ENCODE assay signal across 17 mouse cellular contexts in genomic region chr15:70357961-70358360, GRCm38 (mm10).
DNase-seq lines count a peak whose midpoint lies in the region; ATAC-seq and TF ChIP-seq lines count a peak whose summit lies in the region.
"Had no signal": no experiment of that assay in that cellular context is flagged by ENCODE, and none has a peak within 500 bp of the region (broad histone marks: within the 10 kb centered on the region; RNA-seq: fewer than 3 reads in every experiment).

No protein-coding gene starts in this region.

- peak; percentile 90 for DNase-seq in brain, adult 2 months (ENCODE audit: low read depth, low spot score)
- DNase-seq in brain, embryonic 18.5 days (ENCODE audit: low read depth, low spot score), result peak; percentile 39
- DNase-seq in left cerebral cortex, adult 18-20 months (ENCODE audit: low spot score in 2 of 2), result peak; percentile 45 to 61
- DNase-seq in right cerebral cortex, postnatal 10 days (ENCODE audit: low spot score in 2 of 2), result peak; percentile 57 to 75
- DNase-seq in cerebellum, adult 2 months, result no peak
- no peak for DNase-seq in adrenal gland, adult 2 months
- DNase-seq: adrenal gland, postnatal 14 days; gastrocnemius, postnatal 36 days; kidney, postnatal 14 days; thymus, adult 2 months had no signal

- no peaks in the 10 kb centered on the region for H3K4me1 ChIP-seq in cerebellum, adult 2 months (ENCODE audit: control insufficient read depth, insufficient read depth, low read length)
- H3K4me1 ChIP-seq: embryonic facial prominence, embryonic 13.5 days; heart, embryonic 13.5 days; hindbrain, embryonic 10.5 days; lung, embryonic 15.5 days; midbrain, embryonic 15.5 days had no signal

- no peak overlapping the region for H3K4me3 ChIP-seq in cerebellum, adult 2 months (replicated peaks; ENCODE audit: insufficient read depth, low read depth, low read length)
- H3K4me3 ChIP-seq: embryonic facial prominence, embryonic 13.5 days; heart, embryonic 13.5 days; hindbrain, embryonic 10.5 days; lung, embryonic 15.5 days; midbrain, embryonic 15.5 days had no signal

- no peak for TF ChIP-seq POLR2A in cerebellum, adult 2 months (IDR thresholded peaks at IDR 0.05; ENCODE audit: borderline replicate concordance, insufficient read depth, low read length)

- no peaks in the 10 kb centered on the region for H3K27me3 ChIP-seq in cerebellum, adult 2 months (ENCODE audit: control insufficient read depth, insufficient read depth, low read length)
- H3K27me3 ChIP-seq: embryonic facial prominence, embryonic 13.5 days; heart, embryonic 13.5 days; lung, embryonic 15.5 days; midbrain, embryonic 15.5 days had no signal

- TF ChIP-seq CTCF in cerebellum, adult 2 months (IDR thresholded peaks at IDR 0.05; ENCODE audit: borderline replicate concordance, insufficient read depth, low read depth, low read length), result no peak

- ATAC-seq in granulocyte monocyte progenitor cell, adult 5-6 weeks (replicated peaks; ENCODE audit: poor library complexity, severe bottlenecking), result no peak
- ATAC-seq: CD4-positive, CD25-positive, alpha-beta regulatory T cell, adult 4 months; midbrain, embryonic 15.5 days had no signal

- WGBS in cerebellum, adult 2 months, result 83% methylated on average over 10 of the region's 10 CpGs

- H3K27ac ChIP-seq in cerebellum, adult 2 months (ENCODE audit: insufficient read depth, low read length), result no peak overlapping the region
- H3K27ac ChIP-seq: embryonic facial prominence, embryonic 13.5 days; heart, embryonic 13.5 days; hindbrain, embryonic 10.5 days; lung, embryonic 15.5 days; midbrain, embryonic 15.5 days had no signal

Comparison
In these comparisons a context has a peak if more than half of its experiments do, and no peak if none do; other contexts are left out.
1. DNase-seq: peak in brain, adult 2 months (single experiment), brain, embryonic 18.5 days (single experiment), left cerebral cortex, adult 18-20 months (2 of 2) and right cerebral cortex, postnatal 10 days (2 of 2); none in cerebellum, adult 2 months (0 of 2) and adrenal gland, adult 2 months (single experiment).